In genomic region chr11:95200971-95201370, GRCm38 (mm10) we compare ENCODE assay signal across 28 mouse cellular contexts. TPM values are rescaled to one million over a fixed set of nuclear protein-coding genes. Genes with fewer than 3 reads are reported as not detected.
DNase-seq lines count a peak whose midpoint lies in the region; ATAC-seq lines count a peak whose summit lies in the region.
"Had no signal": no experiment of that assay in that cellular context is flagged by ENCODE, and none has a peak within 500 bp of the region (broad histone marks: within the 10 kb centered on the region; RNA-seq: fewer than 3 reads in every experiment).

No protein-coding gene starts in this region.

- peaks cover 6% of the 10 kb centered on the region for H3K4me1 ChIP-seq in midbrain, embryonic 11.5 days (ENCODE audit: control insufficient read depth, insufficient read depth, low read length)
- peaks cover 12% of the 10 kb centered on the region for H3K4me1 ChIP-seq in midbrain, embryonic 15.5 days

- H3K4me2 ChIP-seq in midbrain, embryonic 11.5 days: no peak overlapping the region
- H3K4me2 ChIP-seq in midbrain, embryonic 15.5 days: no peak overlapping the region
- H3K4me2 ChIP-seq: embryonic facial prominence, embryonic 15.5 days; forebrain, embryonic 12.5 days had no signal

- no peak for ATAC-seq in midbrain, embryonic 11.5 days (ENCODE audit: low FRiP score)
- ATAC-seq in midbrain, embryonic 15.5 days (replicated peaks): no peak
- ATAC-seq: activated CD4-positive, CD25-positive, alpha-beta regulatory T cell, adult 4 months; CD4-positive, CD25-positive, alpha-beta regulatory T cell, adult 4 months; forebrain, embryonic 14.5 days; forebrain, embryonic 16.5 days; Patski had no signal

- H3K9ac ChIP-seq in midbrain, embryonic 11.5 days (ENCODE audit: low read length): no peak overlapping the region
- H3K9ac ChIP-seq in midbrain, embryonic 15.5 days: no peak overlapping the region
- H3K9ac ChIP-seq: embryonic facial prominence, embryonic 13.5 days; embryonic facial prominence, embryonic 15.5 days; forebrain, embryonic 12.5 days had no signal

- H3K4me3 ChIP-seq in midbrain, embryonic 11.5 days (ENCODE audit: low read depth, low read length): no peak overlapping the region
- no peak overlapping the region for H3K4me3 ChIP-seq in midbrain, embryonic 15.5 days
- H3K4me3 ChIP-seq: embryonic facial prominence, embryonic 13.5 days; embryonic facial prominence, embryonic 15.5 days; erythroblast, embryonic 14.5 days; forebrain, embryonic 12.5 days had no signal

- H3K9me3 ChIP-seq in midbrain, embryonic 11.5 days (ENCODE audit: control insufficient read depth, low read length): no peaks in the 10 kb centered on the region
- H3K9me3 ChIP-seq in midbrain, embryonic 15.5 days: no peaks in the 10 kb centered on the region
- H3K9me3 ChIP-seq: embryonic facial prominence, embryonic 13.5 days; embryonic facial prominence, embryonic 15.5 days; forebrain, embryonic 10.5 days; forebrain, embryonic 12.5 days; G1E had no signal

- H3K27me3 ChIP-seq in midbrain, embryonic 11.5 days (ENCODE audit: control insufficient read depth, insufficient read depth, low read length): peaks cover 29% of the 10 kb centered on the region
- peaks cover 37% of the 10 kb centered on the region for H3K27me3 ChIP-seq in midbrain, embryonic 15.5 days (replicated peaks)

- 60% methylated on average over 3 of the region's 3 CpGs for WGBS in midbrain, embryonic 11.5 days
- 63% methylated on average over 3 of the region's 3 CpGs for WGBS in midbrain, embryonic 15.5 days

- H3K36me3 ChIP-seq in midbrain, embryonic 11.5 days (ENCODE audit: control insufficient read depth, insufficient read depth, low read length): no peaks in the 10 kb centered on the region
- H3K36me3 ChIP-seq in midbrain, embryonic 15.5 days (replicated peaks): no peaks in the 10 kb centered on the region
- H3K36me3 ChIP-seq: embryonic facial prominence, embryonic 13.5 days; embryonic facial prominence, embryonic 15.5 days; forebrain, embryonic 10.5 days; forebrain, embryonic 12.5 days; G1E had no signal

- DNase-seq in adrenal gland, adult 2 months: peak; percentile 42
- DNase-seq in adrenal gland, adult 8-10 months: no peak
- peak; percentile 67 for DNase-seq in adrenal gland, postnatal 14 days
- no peak for DNase-seq in adrenal gland, adult (ENCODE audit: inconsistent age in 2 of 2, low spot score in 1 of 2)
- peak; percentile 59 for DNase-seq in midbrain, embryonic 11.5 days (ENCODE audit: low spot score, missing footprints)
- DNase-seq: adrenal gland, postnatal 25 days; B cell, adult 2 months; cerebellum, adult 11 months; cerebellum, adult 18-20 months; cerebellum, adult 8-10 months; cerebellum, adult 9-11 months; cerebellum, postnatal 14 days; cerebellum, postnatal 36 days; embryo, embryonic 11 days had no signal

- no peak overlapping the region for H3K27ac ChIP-seq in midbrain, embryonic 11.5 days (ENCODE audit: low read depth, low read length)
- H3K27ac ChIP-seq in midbrain, embryonic 15.5 days: no peak overlapping the region
- H3K27ac ChIP-seq: embryonic facial prominence, embryonic 15.5 days; forebrain, embryonic 10.5 days; forebrain, embryonic 12.5 days had no signal

RNA-seq across cellular contexts. Expression of gene Dlx4, which starts 54.9 kb away (rescaled TPM):
- under 1 TPM in 1 of 2 experiments, not detected in 1; 0.21 TPM for total RNA-seq in adrenal gland, adult 2 months (2021)
- polyA plus RNA-seq in adrenal gland, adult 2 months (2012; rRNA removed): 0.17 and 0.25 TPM in 2 replicates
- total RNA-seq in adrenal gland, adult 8-10 months (2022): under 1 TPM in 2 of 4 experiments, not detected in 2; 0.28 to 0.32 TPM
- not detected in 2 replicates for total RNA-seq in adrenal gland, postnatal 14 days (2021)
- not detected in 2 replicates for polyA plus RNA-seq in midbrain, embryonic 11.5 days (2014; fragmentation: Nextera tagmentation; extraction: Ambion mirVana)
- not detected in 2 replicates for polyA plus RNA-seq in midbrain, embryonic 15.5 days (2015; fragmentation: Nextera tagmentation; extraction: Ambion mirVana)
- total RNA-seq: adrenal gland, postnatal 25 days; common myeloid progenitor, adult 5-6 weeks had no signal
- polyA plus RNA-seq: activated CD4-positive, CD25-positive, alpha-beta regulatory T cell, adult 4 months; CD4-positive, CD25-positive, alpha-beta regulatory T cell, adult 4 months; erythroblast, embryonic 14.5 days; forebrain, embryonic 14.5 days; forebrain, embryonic 16.5 days; frontal cortex, adult 2 months; G1E had no signal

Comparison
In these comparisons a context has a peak if more than half of its experiments do, and no peak if none do; other contexts are left out.
1. DNase-seq: peak in adrenal gland, adult 2 months (single experiment), adrenal gland, postnatal 14 days (single experiment) and midbrain, embryonic 11.5 days (single experiment); none in adrenal gland, adult 8-10 months (single experiment) and adrenal gland, adult (0 of 2).